Mouse (Mus musculus) E14TG2a.4 (cell line): ENCODE data around the gene Prkn.

Experiments
- CTCF ChIP-seq: conservative IDR thresholded peaks from 2 replicates; pipeline ENCODE4 v1.5.1; 2014; ENCODE audit warnings: low read length
- POU5F1 ChIP-seq: IDR thresholded peaks from 2 replicates; pipeline ENCODE4 v1.6.1; 2014; ENCODE audit warnings: low read length, borderline replicate concordance

- no peak for TF ChIP-seq CTCF
- TF ChIP-seq POU5F1 = no peak
Observed at GRCm38 (mm10) chr17:11468624-11469023, 628.4 kb downstream of the Prkn start.
